Mouse (Mus musculus): ENCODE results near the gene Zfp652. TPM values are rescaled to one million over a fixed set of nuclear protein-coding genes. Genes with fewer than 3 reads are reported as not detected.

Gene Zfp652
- total RNA-seq, 2 experiments from 2014 or later = 36.4 to 44.1 TPM

DNA sequence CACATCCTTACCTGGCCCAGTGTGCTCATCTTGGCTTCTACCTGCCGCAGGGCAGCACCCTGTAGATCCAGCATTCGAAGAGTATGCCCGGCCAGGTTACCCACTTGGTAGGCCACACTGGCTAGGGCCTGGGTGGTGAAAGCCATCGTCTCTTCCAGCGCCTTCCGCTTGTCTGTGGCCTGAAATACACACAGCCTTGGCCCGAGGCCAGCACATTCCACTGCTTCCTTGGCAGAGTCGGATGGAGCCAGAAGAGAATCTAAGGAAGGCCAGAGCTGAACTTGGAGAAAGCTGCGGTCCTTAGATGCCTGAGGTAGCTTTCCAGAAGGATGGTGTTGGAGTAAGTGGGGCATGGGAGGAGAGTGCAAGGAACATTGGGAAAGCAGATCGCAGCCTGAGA is 124.6 kb downstream of the Zfp652 start, which contains the start of gene Gngt2:
Gene Gngt2, plus strand, starts transcription at position 158 of the 400 bp plus-strand sequence.
- DNase-seq (ENCODE audit: low spot score in 2 of 2) = no peak
- intact Hi-C loops (cut with DNase I) = no loop called here

DNA sequence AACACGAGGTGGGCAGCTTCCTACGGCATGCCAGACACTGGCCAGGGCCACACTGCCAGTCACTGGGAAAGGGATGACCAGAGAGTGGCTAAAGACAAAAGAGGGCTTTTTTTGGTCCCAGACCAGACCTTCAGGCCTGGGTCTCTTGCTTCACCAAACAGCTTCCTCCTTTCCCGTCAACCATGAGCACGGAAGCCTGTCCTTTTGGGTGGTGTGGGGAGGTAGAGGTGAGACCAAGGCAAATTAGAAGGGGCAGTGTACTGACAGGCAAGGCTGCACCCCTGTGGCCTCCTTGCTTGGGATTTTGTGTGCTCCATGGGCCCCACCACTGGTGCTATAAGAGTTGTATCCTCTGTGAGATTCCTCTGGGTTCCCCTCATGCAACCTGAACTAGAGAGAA is 126.1 kb downstream of the Zfp652 start:
- intact Hi-C loops (cut with DNase I) = no loop called here
- no peak for DNase-seq (ENCODE audit: low spot score in 2 of 2)

- no peak for DNase-seq (ENCODE audit: low spot score in 2 of 2)
- intact Hi-C loops (cut with DNase I) = no loop called here
Observed at GRCm38 (mm10) chr11:95838999-95839868, 126.8 kb downstream of the Zfp652 start.

- intact Hi-C loops (cut with DNase I) = no loop called here
- no peak for DNase-seq (ENCODE audit: low spot score in 2 of 2)
Observed at GRCm38 (mm10) chr11:95840694-95841497, 128.4 kb downstream of the Zfp652 start.

GRCm38 (mm10) chr11:95841498-95841830 is 129.0 kb downstream of the Zfp652 start:
- intact Hi-C loops (cut with DNase I) = no loop called here
- no peak for DNase-seq (ENCODE audit: low spot score in 2 of 2)

GRCm38 (mm10) chr11:95842074-95842681 is 129.7 kb downstream of the Zfp652 start, which contains the start of gene Abi3:
Gene Abi3, minus strand, starts transcription at chr11:95842476.
- intact Hi-C loops (cut with DNase I) = no loop called here
- no peak for DNase-seq (ENCODE audit: low spot score in 2 of 2)

- DNase-seq (ENCODE audit: low spot score in 2 of 2) = no peak
- intact Hi-C loops (cut with DNase I) = no loop called here
Observed at GRCm38 (mm10) chr11:95842953-95843352, 130.5 kb downstream of the Zfp652 start.

- intact Hi-C loops (cut with DNase I) = no loop called here
- no peak for DNase-seq (ENCODE audit: low spot score in 2 of 2)
Observed at GRCm38 (mm10) chr11:95843421-95843950, 131.0 kb downstream of the Zfp652 start.

DNA sequence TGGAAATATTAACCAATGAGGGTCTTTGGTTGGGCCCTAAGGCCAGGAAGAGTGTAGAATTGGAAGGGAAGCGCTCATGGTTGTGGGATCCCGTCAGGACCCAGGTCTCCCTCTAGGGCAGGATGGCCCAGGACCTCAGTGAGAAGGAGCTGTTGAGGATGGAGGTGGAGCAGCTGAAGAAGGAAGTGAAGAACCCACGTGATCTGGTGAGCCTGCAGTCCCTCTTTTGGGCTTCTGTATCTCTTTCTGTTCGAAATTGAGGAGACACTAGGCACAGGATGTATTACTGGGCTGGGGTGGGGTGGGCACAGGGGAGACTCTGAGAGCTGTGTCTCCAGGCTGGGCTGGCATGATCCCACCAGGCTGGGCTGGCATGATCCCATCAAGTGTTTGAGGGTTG is 132.5 kb downstream of the Zfp652 start:
- DNase-seq (ENCODE audit: low spot score in 2 of 2) = no peak
- intact Hi-C loops (cut with DNase I) = no loop called here

- no peak for DNase-seq (ENCODE audit: low spot score in 2 of 2)
- intact Hi-C loops (cut with DNase I) = no loop called here
Observed at GRCm38 (mm10) chr11:95850898-95851297, 138.4 kb downstream of the Zfp652 start.

DNA sequence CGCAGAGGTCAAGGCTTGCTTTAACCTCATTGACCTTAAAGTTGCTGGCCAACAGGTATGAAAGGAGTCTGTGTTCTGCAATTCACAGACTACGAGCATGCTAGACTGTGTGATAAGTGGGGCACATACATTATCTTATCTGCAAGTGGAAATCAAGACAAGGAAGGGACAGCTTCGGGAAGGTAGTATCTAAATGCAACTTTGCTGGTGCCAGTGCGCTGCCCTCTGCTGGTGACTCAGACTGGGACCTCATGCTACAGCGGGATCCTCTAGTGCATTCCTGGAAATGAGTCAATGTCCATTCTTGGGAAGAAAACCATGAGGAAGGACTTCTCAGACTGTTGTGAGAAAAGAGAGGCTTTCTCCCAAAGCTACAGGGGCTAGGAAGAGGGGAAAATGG is 141.2 kb downstream of the Zfp652 start:
- no peak for DNase-seq (ENCODE audit: low spot score in 2 of 2)
- intact Hi-C loops (cut with DNase I) = no loop called here

DNA sequence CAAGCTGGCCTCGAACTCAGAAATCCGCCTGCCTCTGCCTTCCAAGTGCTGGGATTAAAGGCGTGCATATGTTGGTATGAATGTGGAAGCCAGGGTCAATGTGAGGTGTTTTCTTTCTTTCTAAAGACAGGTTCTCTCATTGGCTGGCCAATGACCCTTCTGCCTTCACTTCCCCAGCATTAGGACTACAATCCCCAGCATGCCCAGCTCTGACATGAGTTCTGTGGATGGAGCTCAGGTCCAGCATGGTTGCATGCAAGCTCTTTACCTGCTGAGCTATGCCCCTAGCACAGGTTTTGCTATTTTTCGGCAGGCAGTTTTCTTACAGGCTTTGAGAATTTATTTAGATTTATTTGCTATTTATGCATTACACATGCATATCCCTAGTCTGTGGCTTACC is 144.8 kb downstream of the Zfp652 start:
- intact Hi-C loops (cut with DNase I) = no loop called here

GRCm38 (mm10) chr11:95857716-95858527 is 145.4 kb downstream of the Zfp652 start:
- intact Hi-C loops (cut with DNase I) = loop anchor here (2.0 kb wide), 1 partner anchor 33 kb away; the partner anchor contains the start of gene Phospho1
- DNase-seq (ENCODE audit: low spot score in 2 of 2) = no peak

More for the DNA sequence above, 144.8 kb downstream of the Zfp652 start:
- no peak for DNase-seq (ENCODE audit: low spot score in 2 of 2)

DNA sequence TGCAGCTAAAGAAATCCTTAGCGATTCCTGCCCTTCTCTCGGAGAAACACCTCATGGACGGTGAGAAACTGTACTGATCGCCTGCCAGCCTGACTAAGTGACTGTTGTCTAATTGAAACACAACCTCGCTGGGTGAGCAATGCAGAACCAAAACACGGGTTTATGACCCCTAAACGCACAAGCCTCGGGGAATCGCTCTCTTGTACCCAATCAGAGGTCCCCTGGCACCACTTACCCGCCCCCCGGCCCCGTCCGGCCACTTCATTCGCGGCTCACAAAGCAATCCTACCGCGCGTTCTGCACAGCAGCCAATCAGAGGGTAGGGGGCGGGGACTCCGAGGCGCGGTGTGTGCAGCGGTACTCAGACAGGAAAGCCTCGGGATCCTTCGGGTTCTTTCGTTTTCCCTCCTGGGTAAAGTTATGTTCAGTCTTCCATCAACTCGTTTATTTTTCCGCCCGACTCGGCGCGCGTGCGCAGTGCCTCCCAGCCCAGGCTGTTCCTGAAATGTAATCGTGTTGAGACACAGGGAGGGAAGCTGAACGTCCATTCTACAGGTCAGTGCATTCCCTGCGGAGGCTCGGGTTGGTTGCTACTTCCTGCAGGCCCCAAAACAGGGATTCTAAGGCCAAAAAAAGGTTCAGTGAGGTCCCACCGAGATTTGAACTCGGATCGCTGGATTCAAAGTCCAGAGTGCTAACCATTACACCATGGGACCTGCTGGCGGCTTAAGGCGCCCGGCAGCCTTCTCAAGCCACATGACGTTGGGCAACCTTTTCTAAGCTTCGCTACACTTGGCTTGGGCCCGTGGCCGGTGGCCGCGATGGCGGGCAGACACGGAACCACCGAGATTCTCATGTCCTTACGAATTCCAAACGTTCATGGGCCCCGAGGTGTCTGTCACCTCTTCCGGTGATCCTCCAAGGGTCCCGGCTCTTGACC is 146.3 kb downstream of the Zfp652 start:
- intact Hi-C loops (cut with DNase I) = loop anchor here (2.0 kb wide), 1 partner anchor 34 kb away; the partner anchor contains the start of gene Phospho1

DNA sequence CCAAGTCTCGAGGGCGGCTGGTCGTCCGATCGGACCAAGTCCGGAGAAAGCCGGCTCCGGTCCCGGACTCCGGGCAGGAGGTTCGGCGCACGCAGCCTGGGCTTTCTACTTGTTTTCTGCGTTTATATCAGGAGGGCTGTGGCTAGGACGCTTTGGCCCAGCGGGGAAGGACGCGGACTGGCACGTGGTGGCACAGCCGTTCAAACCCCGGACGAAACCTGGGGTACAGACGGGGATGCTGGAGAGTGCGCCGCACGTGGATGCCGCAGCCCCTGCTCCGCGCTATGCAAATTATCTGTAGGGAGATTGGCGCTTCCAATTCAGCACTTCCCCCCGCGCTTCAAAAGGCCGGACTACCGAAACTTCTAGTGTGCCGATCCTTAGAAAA is 147.0 kb downstream of the Zfp652 start:
- DNase-seq (ENCODE audit: low spot score in 2 of 2) = no peak
- intact Hi-C loops (cut with DNase I) = loop anchor here (2.0 kb wide), 1 partner anchor 35 kb away; the partner anchor contains the start of gene Phospho1

More for the DNA sequence above, 146.3 kb downstream of the Zfp652 start:
- DNase-seq (ENCODE audit: low spot score in 2 of 2) = peak; percentile 95 to 97

- intact Hi-C loops (cut with DNase I) = no loop called here
- no peak for DNase-seq (ENCODE audit: low spot score in 2 of 2)
Observed at GRCm38 (mm10) chr11:95860071-95860490, 147.6 kb downstream of the Zfp652 start.

DNA sequence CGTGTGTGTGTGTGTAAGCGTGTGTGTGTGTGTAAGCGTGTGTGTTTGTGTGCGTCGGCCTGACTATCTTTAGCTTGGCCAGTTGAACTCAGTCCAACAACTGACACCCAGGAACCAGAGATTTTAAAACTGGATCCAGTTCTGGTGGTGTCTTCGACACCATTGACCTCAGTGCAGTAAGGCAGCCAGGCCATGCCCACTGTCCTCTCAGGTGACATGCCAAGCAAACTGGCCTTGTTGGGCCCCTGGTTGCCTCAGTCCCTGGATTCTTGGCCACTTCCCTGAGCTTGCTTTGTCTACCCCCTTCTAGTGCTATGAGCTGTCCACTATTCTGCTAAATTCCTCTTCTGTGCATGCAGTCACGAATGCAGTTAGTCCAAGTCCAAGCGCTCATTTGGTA is 148.9 kb downstream of the Zfp652 start:
- DNase-seq (ENCODE audit: low spot score in 2 of 2) = no peak
- intact Hi-C loops (cut with DNase I) = no loop called here

- no peak for DNase-seq (ENCODE audit: low spot score in 2 of 2)
- intact Hi-C loops (cut with DNase I) = no loop called here
Observed at GRCm38 (mm10) chr11:95869442-95869841, 157.0 kb downstream of the Zfp652 start.
